Comparison of ENCODE assay signal across 8 mouse cellular contexts in genomic region chr11:88192595-88192994, GRCm38 (mm10). TPM values are rescaled to one million over a fixed set of nuclear protein-coding genes. Genes with fewer than 3 reads are reported as not detected.
DNase-seq lines count a peak whose midpoint lies in the region; ATAC-seq lines count a peak whose summit lies in the region.

No protein-coding gene starts in this region.

- no peak overlapping the region for H3K4me2 ChIP-seq in hindbrain, embryonic 12.5 days (replicated peaks)
- no peak overlapping the region for H3K4me2 ChIP-seq in hindbrain, embryonic 16.5 days (ENCODE audit: low read length)
- H3K4me2 ChIP-seq in limb, embryonic 12.5 days: peak overlapping the region; percentile 13; the same call in 1 of the 2 replicates

- H3K4me1 ChIP-seq in hindbrain, embryonic 12.5 days: peaks cover 25% of the 10 kb centered on the region
- peaks cover 3% of the 10 kb centered on the region for H3K4me1 ChIP-seq in hindbrain, embryonic 16.5 days (ENCODE audit: control insufficient read depth, insufficient read depth, low read depth, low read length)
- peaks cover 35% of the 10 kb centered on the region for H3K4me1 ChIP-seq in limb, embryonic 12.5 days (replicated peaks)

- peak; percentile 18 to 34 for DNase-seq in CD8-positive naive resting alpha-beta T cell, adult 2 months (ENCODE audit: low read depth in 2 of 2, low spot score in 2 of 2)
- peak; percentile 67 for DNase-seq in T-cell, adult 2 months (ENCODE audit: low spot score)
- DNase-seq in right cerebral cortex, postnatal 10 days (ENCODE audit: low spot score in 2 of 2): no peak
- DNase-seq in spleen, adult 12 weeks (ENCODE audit: low spot score): no peak
- no peak for DNase-seq in cerebellum, adult 9-11 months

- H3K9me3 ChIP-seq in hindbrain, embryonic 12.5 days (replicated peaks): no peaks in the 10 kb centered on the region
- H3K9me3 ChIP-seq in hindbrain, embryonic 16.5 days (ENCODE audit: control insufficient read depth, low read length): no peaks in the 10 kb centered on the region
- H3K9me3 ChIP-seq in limb, embryonic 12.5 days: no peaks in the 10 kb centered on the region

- H3K9ac ChIP-seq in hindbrain, embryonic 12.5 days: no peak overlapping the region
- no peak overlapping the region for H3K9ac ChIP-seq in hindbrain, embryonic 16.5 days (ENCODE audit: low read depth, low read length)
- no peak overlapping the region for H3K9ac ChIP-seq in limb, embryonic 12.5 days (replicated peaks)

- H3K4me3 ChIP-seq in hindbrain, embryonic 12.5 days: no peak overlapping the region
- no peak overlapping the region for H3K4me3 ChIP-seq in hindbrain, embryonic 16.5 days (ENCODE audit: low read length)
- no peak overlapping the region for H3K4me3 ChIP-seq in limb, embryonic 12.5 days (replicated peaks)

- WGBS in hindbrain, embryonic 12.5 days: 13% methylated on average over 4 of the region's 4 CpGs
- 16% methylated on average over 4 of the region's 4 CpGs for WGBS in hindbrain, embryonic 16.5 days
- 6% methylated on average over 4 of the region's 4 CpGs for WGBS in limb, embryonic 12.5 days

- H3K27ac ChIP-seq in hindbrain, embryonic 12.5 days: no peak overlapping the region
- no peak overlapping the region for H3K27ac ChIP-seq in hindbrain, embryonic 16.5 days (ENCODE audit: low read depth, low read length)
- no peak overlapping the region for H3K27ac ChIP-seq in limb, embryonic 12.5 days

- peaks cover 49% of the 10 kb centered on the region for H3K27me3 ChIP-seq in hindbrain, embryonic 12.5 days
- peaks cover 30% of the 10 kb centered on the region for H3K27me3 ChIP-seq in hindbrain, embryonic 16.5 days (replicated peaks; ENCODE audit: control insufficient read depth, insufficient read depth, low read length)
- peaks cover 61% of the 10 kb centered on the region for H3K27me3 ChIP-seq in limb, embryonic 12.5 days

- peaks cover 6% of the 10 kb centered on the region; the same call in 1 of the 2 replicates for H3K36me3 ChIP-seq in hindbrain, embryonic 12.5 days
- peaks cover 4% of the 10 kb centered on the region; the same call in 1 of the 2 replicates for H3K36me3 ChIP-seq in hindbrain, embryonic 16.5 days (ENCODE audit: control insufficient read depth, insufficient read depth, low read length)
- H3K36me3 ChIP-seq in limb, embryonic 12.5 days: peaks cover 11% of the 10 kb centered on the region; the same call in 1 of the 2 replicates

- 0 out of 2 replicates have a peak, but pooled peaks have one; percentile 38 for ATAC-seq in hindbrain, embryonic 12.5 days (ENCODE audit: low FRiP score)
- ATAC-seq in hindbrain, embryonic 16.5 days: no peak
- no peak for ATAC-seq in limb, embryonic 12.5 days (ENCODE audit: insufficient number of reproducible peaks, insufficient read depth, low FRiP score, low TSS enrichment, low read depth)

RNA-seq across cellular contexts. Expression of gene Mrps23, which starts 11.6 kb away (rescaled TPM):
- 57.4 and 66.8 TPM in 2 replicates for polyA plus RNA-seq in hindbrain, embryonic 12.5 days (2016; fragmentation: Nextera tagmentation; extraction: Ambion mirVana)
- 61.1 and 68.8 TPM in 2 replicates for polyA plus RNA-seq in hindbrain, embryonic 16.5 days (2015; fragmentation: Nextera tagmentation; extraction: Ambion mirVana)
- polyA plus RNA-seq in limb, embryonic 12.5 days (2016; fragmentation: Nextera tagmentation; extraction: Ambion mirVana): 53.2 and 59.5 TPM in 2 replicates

Comparison
In these comparisons a context has a peak if more than half of its experiments do, and no peak if none do; other contexts are left out.
1. DNase-seq: peak in CD8-positive naive resting alpha-beta T cell, adult 2 months (2 of 2) and T-cell, adult 2 months (single experiment); none in right cerebral cortex, postnatal 10 days (0 of 2), spleen, adult 12 weeks (single experiment) and cerebellum, adult 9-11 months (single experiment).